Mouse (Mus musculus) heart, postnatal 36 days (tissue): ENCODE data around the gene 1300017J02Rik. TPM values are rescaled to one million over a fixed set of nuclear protein-coding genes. Genes with fewer than 3 reads are reported as not detected.

Experiments
- DNase-seq, 2 experiments: peaks; one replicate each; pipeline ENCODE4 v3.0.0; 2021 to 2022
- intact Hi-C: fragments of 180-260 bp; cut with DNase I; formaldehyde crosslinking; loops from one replicate; pipeline ENCODE4 v1.15.1; 2025
- total RNA-seq, 2 experiments: library from RNA; stranded (reverse); gene quantifications; 2 replicates each; pipeline ENCODE4 v1.2.3; 2021

The 1300017J02Rik gene
- total RNA-seq, 2 experiments from 2014 or later = not detected

- intact Hi-C loops = loop anchor here (5.0 kb wide), 1 partner anchor 77 kb away; no protein-coding TSS in a partner anchor
Measured at GRCm38 (mm10) chr9:103225464-103225863, 79.4 kb downstream of the 1300017J02Rik start.

GRCm38 (mm10) chr9:103224721-103225120 is 80.2 kb downstream of the 1300017J02Rik start:
- intact Hi-C loops = loop anchor here (5.0 kb wide), 1 partner anchor 78 kb away; no protein-coding TSS in a partner anchor
- DNase-seq = no peak

More at GRCm38 (mm10) chr9:103225464-103225863, 79.4 kb downstream of the 1300017J02Rik start:
- DNase-seq = no peak

- DNase-seq = no peak
- intact Hi-C loops = no loop called here
Measured at GRCm38 (mm10) chr9:103214281-103214680, 90.6 kb downstream of the 1300017J02Rik start.

GRCm38 (mm10) chr9:103213631-103214030 is 91.3 kb downstream of the 1300017J02Rik start:
- no peak for DNase-seq
- intact Hi-C loops = no loop called here

- DNase-seq = no peak
- intact Hi-C loops = no loop called here
Measured at GRCm38 (mm10) chr9:103212654-103213420, 92.0 kb downstream of the 1300017J02Rik start.

- intact Hi-C loops = loop anchor here (10.0 kb wide), 1 partner anchor 256 kb away; no protein-coding TSS in a partner anchor
- no peak for DNase-seq
Measured at GRCm38 (mm10) chr9:103208802-103209423, 96.0 kb downstream of the 1300017J02Rik start.

- DNase-seq = peak; percentile 61 to 68
- intact Hi-C loops = loop anchor here (1.0 to 10.0 kb wide), 2 partner anchors 94 to 257 kb away; no protein-coding TSS in a partner anchor
Measured at GRCm38 (mm10) chr9:103207846-103208245, 97.0 kb downstream of the 1300017J02Rik start.

- no peak for DNase-seq
- intact Hi-C loops = loop anchor here (10.0 kb wide), 1 partner anchor 259 kb away; no protein-coding TSS in a partner anchor
Measured at GRCm38 (mm10) chr9:103205786-103206185, 99.1 kb downstream of the 1300017J02Rik start.

GRCm38 (mm10) chr9:103201561-103202260 is 103.2 kb downstream of the 1300017J02Rik start, which contains the start of gene Srprb:
Srprb (minus strand) TSS chr9:103202137.
- peak; percentile 91 to 94 for DNase-seq
- intact Hi-C loops = loop anchor here (5.0 to 10.0 kb wide), 3 partner anchors 166 to 801 kb away; partner anchors contain the start of genes Cdv3 and Nphp3

Other genes with a start within 250 kb of the 1300017J02Rik start
- gene Rab6b, start 193.3 kb downstream of the 1300017J02Rik start, total RNA-seq = 1 to 10 TPM; 1.1 to 1.4 TPM
- 10 to 100 TPM; 16.0 to 16.6 TPM for gene Srprb, start 102.9 kb downstream of the 1300017J02Rik start, total RNA-seq
- 1 to 10 TPM; 6.7 to 8.7 TPM for gene Gm20425, start 74.8 kb downstream of the 1300017J02Rik start, total RNA-seq
- 10 to 100 TPM; 53.3 to 56.3 TPM for gene Trf, start 74.6 kb downstream of the 1300017J02Rik start, total RNA-seq
- gene Topbp1, start 133 bp upstream of the 1300017J02Rik start, total RNA-seq = 10 to 100 TPM in 1 of 2 experiments, 1 to 10 TPM in 1; 9.1 to 13.2 TPM
- 100 to 1,000 TPM; 120 to 123 TPM for gene Cdv3, start 60.8 kb upstream of the 1300017J02Rik start, total RNA-seq
- under 1 TPM; 0.28 to 0.60 TPM for gene Bfsp2, start 175.3 kb upstream of the 1300017J02Rik start, total RNA-seq